Mouse (Mus musculus) forebrain, embryonic 13.5 days (tissue): ENCODE measurements around the gene Pigu. TPM values are rescaled to one million over a fixed set of nuclear protein-coding genes. Genes with fewer than 3 reads are reported as not detected.

Experiments
- ATAC-seq: fragments of 200-750 bp; cut with Nextera tagmentation; 2 replicates; pipeline ENCODE4 v1.8.0; 2017
- H3K27ac ChIP-seq: fragments of 300-500 bp; sonication (generic); 2 replicates; pipeline ENCODE4 v1.5.1; 2015; ENCODE audit warnings: inconsistent platforms, mild to moderate bottlenecking, moderate library complexity
- H3K27me3 ChIP-seq: fragments of 300-500 bp; sonication (generic); 2 replicates; pipeline ENCODE4 v1.6.1; 2015; ENCODE audit warnings: mild to moderate bottlenecking, inconsistent platforms
- H3K36me3 ChIP-seq: fragments of 300-500 bp; sonication (generic); 2 replicates; pipeline ENCODE4 v1.6.1; 2015; ENCODE audit warnings: mild to moderate bottlenecking, inconsistent platforms; ENCODE audit not compliant: poor library complexity, severe bottlenecking
- H3K4me1 ChIP-seq: fragments of 300-500 bp; sonication (generic); 2 replicates; pipeline ENCODE4 v1.6.1; 2015; ENCODE audit warnings: inconsistent platforms
- H3K4me2 ChIP-seq: fragments of 300-500 bp; sonication (generic); 2 replicates; pipeline ENCODE4 v1.6.1; 2015; ENCODE audit warnings: inconsistent platforms, mild to moderate bottlenecking, moderate library complexity
- H3K4me3 ChIP-seq: fragments of 300-500 bp; sonication (generic); 2 replicates; pipeline ENCODE4 v1.5.1; 2015; ENCODE audit warnings: mild to moderate bottlenecking, inconsistent platforms
- H3K9ac ChIP-seq: fragments of 300-500 bp; sonication (generic); 2 replicates; pipeline ENCODE4 v1.6.1; 2015; ENCODE audit warnings: mild to moderate bottlenecking, inconsistent platforms
- H3K9me3 ChIP-seq: fragments of 300-500 bp; sonication (generic); replicated peaks from 2 replicates; pipeline ENCODE4 v1.6.1; 2016; ENCODE audit warnings: inconsistent platforms
- WGBS: fragments of 180-500 bp; shearing (Covaris S2); methylation state at CpG from one replicate; pipeline ENCODE4 v1.1.7; 2015; 5-methylcytosine and 5-hydroxymethylcytosine counted together
- polyA plus RNA-seq: library from polyadenylated mRNA; unstranded; fragments of >200 nt; fragmentation: Nextera tagmentation; extraction: Ambion mirVana; gene quantifications from 2 replicates; pipeline ENCODE4 v1.2.1, GENCODE M21; 2015

The Pigu gene
- polyA plus RNA-seq, 1 experiment from 2014 or later, result 44.6 TPM

- H3K36me3 ChIP-seq, result peaks cover 53% of the 10 kb centered on the region
- H3K4me3 ChIP-seq, result no peak overlapping the region
- WGBS, result 81% methylated on average over 2 of the region's 2 CpGs
- H3K27ac ChIP-seq, result no peak overlapping the region
- no peaks in the 10 kb centered on the region for H3K9me3 ChIP-seq
- peaks cover 9% of the 10 kb centered on the region for H3K4me1 ChIP-seq
- ATAC-seq, result no peak
- H3K27me3 ChIP-seq, result no peaks in the 10 kb centered on the region
- no peak overlapping the region for H3K4me2 ChIP-seq
- H3K9ac ChIP-seq, result no peak overlapping the region
Measured at GRCm38 (mm10) chr2:155280116-155280515, 77.1 kb downstream of the Pigu start.

GRCm38 (mm10) chr2:155279163-155279562 is 78.1 kb downstream of the Pigu start:
- peaks cover 44% of the 10 kb centered on the region for H3K36me3 ChIP-seq
- no peaks in the 10 kb centered on the region for H3K27me3 ChIP-seq
- H3K4me1 ChIP-seq, result peaks cover 9% of the 10 kb centered on the region
- H3K9ac ChIP-seq, result no peak overlapping the region
- no peaks in the 10 kb centered on the region for H3K9me3 ChIP-seq
- no peak for ATAC-seq
- no peak overlapping the region for H3K27ac ChIP-seq
- H3K4me2 ChIP-seq, result no peak overlapping the region
- WGBS, result 92% methylated on average over 4 of the region's 4 CpGs
- H3K4me3 ChIP-seq, result no peak overlapping the region

- H3K27ac ChIP-seq, result no peak overlapping the region
- 87% methylated on average over 7 of the region's 7 CpGs for WGBS
- no peak for ATAC-seq
- H3K4me2 ChIP-seq, result no peak overlapping the region
- H3K27me3 ChIP-seq, result no peaks in the 10 kb centered on the region
- no peaks in the 10 kb centered on the region for H3K9me3 ChIP-seq
- H3K4me3 ChIP-seq, result no peak overlapping the region
- peaks cover 36% of the 10 kb centered on the region for H3K36me3 ChIP-seq
- H3K9ac ChIP-seq, result no peak overlapping the region
- peaks cover 9% of the 10 kb centered on the region for H3K4me1 ChIP-seq
Measured at GRCm38 (mm10) chr2:155278361-155278760, 78.9 kb downstream of the Pigu start.

GRCm38 (mm10) chr2:155277721-155278120 is 79.5 kb downstream of the Pigu start:
- H3K27ac ChIP-seq, result no peak overlapping the region
- 88% methylated on average over 2 of the region's 2 CpGs for WGBS
- H3K4me1 ChIP-seq, result peaks cover 9% of the 10 kb centered on the region
- H3K36me3 ChIP-seq, result peaks cover 35% of the 10 kb centered on the region
- H3K9me3 ChIP-seq, result no peaks in the 10 kb centered on the region
- H3K9ac ChIP-seq, result peak overlapping the region; percentile 84
- H3K4me3 ChIP-seq, result peak overlapping the region; percentile 73; the same call in 1 of the 2 replicates
- ATAC-seq, result no peak
- peak overlapping the region; percentile 77 for H3K4me2 ChIP-seq
- no peaks in the 10 kb centered on the region for H3K27me3 ChIP-seq

- H3K4me3 ChIP-seq, result peak overlapping the region; percentile 73
- 1% methylated on average over 36 of the region's 49 CpGs for WGBS
- H3K9ac ChIP-seq, result peak overlapping the region; percentile 84
- H3K4me1 ChIP-seq, result peaks cover 9% of the 10 kb centered on the region
- peak overlapping the region; percentile 77 for H3K4me2 ChIP-seq
- no peaks in the 10 kb centered on the region for H3K27me3 ChIP-seq
- H3K36me3 ChIP-seq, result peaks cover 33% of the 10 kb centered on the region
- peak; percentile 79 for ATAC-seq
- H3K9me3 ChIP-seq, result no peaks in the 10 kb centered on the region
- peak overlapping the region; percentile 49 for H3K27ac ChIP-seq
Measured at GRCm38 (mm10) chr2:155276621-155277175, 80.5 kb downstream of the Pigu start.

- Histone ChIP-seq H3K9ac (peak within 1 kb of the TSS; percentile 84), H3K27me3 (no peaks in the 10 kb centered on the region), H3K9me3 (no peaks in the 10 kb centered on the region), H3K4me3 (peak within 1 kb of the TSS; percentile 73), H3K4me2 (peak within 1 kb of the TSS; percentile 77), H3K27ac (peak within 1 kb of the TSS; percentile 49), H3K4me1 (peaks cover 9% of the 10 kb centered on the region), H3K36me3 (peaks cover 30% of the 10 kb centered on the region)
- WGBS, result 1% methylated on average over 44 of the region's 47 CpGs
- ATAC-seq, result peak; percentile 95
Measured at GRCm38 (mm10) chr2:155276195-155276594, 81.0 kb downstream of the Pigu start, which contains the start of gene Map1lc3a. Gene Map1lc3a (plus strand): TSS chr2:155276297.

GRCm38 (mm10) chr2:155273603-155274002 is 83.6 kb downstream of the Pigu start:
- Histone ChIP-seq H3K9ac (no peak overlapping the region), H3K27ac (no peak overlapping the region), H3K4me3 (no peak overlapping the region), H3K9me3 (no peaks in the 10 kb centered on the region), H3K36me3 (peaks cover 12% of the 10 kb centered on the region), H3K4me1 (peaks cover 9% of the 10 kb centered on the region), H3K4me2 (no peak overlapping the region), H3K27me3 (no peaks in the 10 kb centered on the region)
- ATAC-seq, result no peak
- 90% methylated on average over 8 of the region's 8 CpGs for WGBS

GRCm38 (mm10) chr2:155272396-155273170 is 84.6 kb downstream of the Pigu start:
- WGBS, result 84% methylated on average over 10 of the region's 10 CpGs
- Histone ChIP-seq H3K27me3 (no peaks in the 10 kb centered on the region), H3K9me3 (no peaks in the 10 kb centered on the region), H3K27ac (no peak overlapping the region), H3K9ac (no peak overlapping the region), H3K4me3 (no peak overlapping the region), H3K4me2 (no peak overlapping the region), H3K36me3 (peaks cover 2% of the 10 kb centered on the region; the same call in 1 of the 2 replicates), H3K4me1 (peaks cover 8% of the 10 kb centered on the region)
- no peak for ATAC-seq

- H3K36me3 ChIP-seq, result no peaks in the 10 kb centered on the region
- no peak for ATAC-seq
- no peak overlapping the region for H3K27ac ChIP-seq
- 86% methylated on average over 6 of the region's 6 CpGs for WGBS
- no peaks in the 10 kb centered on the region for H3K9me3 ChIP-seq
- H3K4me1 ChIP-seq, result peaks cover 2% of the 10 kb centered on the region
- H3K4me2 ChIP-seq, result no peak overlapping the region
- no peak overlapping the region for H3K4me3 ChIP-seq
- H3K27me3 ChIP-seq, result no peaks in the 10 kb centered on the region
- H3K9ac ChIP-seq, result no peak overlapping the region
Measured at GRCm38 (mm10) chr2:155271957-155272356, 85.3 kb downstream of the Pigu start.

- Histone ChIP-seq H3K4me2 (no peak overlapping the region), H3K4me3 (no peak overlapping the region), H3K27me3 (no peaks in the 10 kb centered on the region), H3K36me3 (no peaks in the 10 kb centered on the region), H3K9me3 (no peaks in the 10 kb centered on the region; the same call in 1 of the 2 replicates), H3K27ac (no peak overlapping the region), H3K9ac (no peak overlapping the region), H3K4me1 (no peaks in the 10 kb centered on the region)
- ATAC-seq, result no peak
- WGBS, result 82% methylated on average over 5 of the region's 5 CpGs
Measured at GRCm38 (mm10) chr2:155266896-155267295, 90.3 kb downstream of the Pigu start.

- H3K36me3 ChIP-seq, result no peaks in the 10 kb centered on the region
- 93% methylated on average over 6 of the region's 6 CpGs for WGBS
Measured at GRCm38 (mm10) chr2:155265526-155265925, 91.7 kb downstream of the Pigu start.

GRCm38 (mm10) chr2:155249588-155249987 is 107.6 kb downstream of the Pigu start:
- Histone ChIP-seq H3K36me3 (peaks cover 73% of the 10 kb centered on the region), H3K4me1 (no peaks in the 10 kb centered on the region), H3K4me3 (no peak overlapping the region), H3K9me3 (no peaks in the 10 kb centered on the region), H3K9ac (no peak overlapping the region), H3K4me2 (no peak overlapping the region), H3K27me3 (no peaks in the 10 kb centered on the region), H3K27ac (no peak overlapping the region)
- WGBS, result 98% methylated on average over 5 of the region's 5 CpGs
- no peak for ATAC-seq

More at GRCm38 (mm10) chr2:155265526-155265925, 91.7 kb downstream of the Pigu start:
- no peak overlapping the region for H3K27ac ChIP-seq
- no peaks in the 10 kb centered on the region; the same call in 1 of the 2 replicates for H3K9me3 ChIP-seq
- H3K9ac ChIP-seq, result no peak overlapping the region
- H3K27me3 ChIP-seq, result no peaks in the 10 kb centered on the region
- no peak overlapping the region for H3K4me3 ChIP-seq
- no peak overlapping the region for H3K4me2 ChIP-seq
- H3K4me1 ChIP-seq, result no peaks in the 10 kb centered on the region
- no peak for ATAC-seq
